Mouse (Mus musculus) megakaryocyte-erythroid progenitor cell, adult 5 weeks (primary cell): ENCODE data around the gene Zfp612. TPM values are rescaled to one million over a fixed set of nuclear protein-coding genes. Genes with fewer than 3 reads are reported as not detected.

Experiments used
- polyA plus RNA-seq: library from polyadenylated mRNA; stranded (reverse); fragments of >175 nt; gene quantifications from 2 replicates; pipeline ENCODE4 v1.2.3, GENCODE M21; 2012

The Zfp612 gene
- not detected in 2 replicates for polyA plus RNA-seq

DNA sequence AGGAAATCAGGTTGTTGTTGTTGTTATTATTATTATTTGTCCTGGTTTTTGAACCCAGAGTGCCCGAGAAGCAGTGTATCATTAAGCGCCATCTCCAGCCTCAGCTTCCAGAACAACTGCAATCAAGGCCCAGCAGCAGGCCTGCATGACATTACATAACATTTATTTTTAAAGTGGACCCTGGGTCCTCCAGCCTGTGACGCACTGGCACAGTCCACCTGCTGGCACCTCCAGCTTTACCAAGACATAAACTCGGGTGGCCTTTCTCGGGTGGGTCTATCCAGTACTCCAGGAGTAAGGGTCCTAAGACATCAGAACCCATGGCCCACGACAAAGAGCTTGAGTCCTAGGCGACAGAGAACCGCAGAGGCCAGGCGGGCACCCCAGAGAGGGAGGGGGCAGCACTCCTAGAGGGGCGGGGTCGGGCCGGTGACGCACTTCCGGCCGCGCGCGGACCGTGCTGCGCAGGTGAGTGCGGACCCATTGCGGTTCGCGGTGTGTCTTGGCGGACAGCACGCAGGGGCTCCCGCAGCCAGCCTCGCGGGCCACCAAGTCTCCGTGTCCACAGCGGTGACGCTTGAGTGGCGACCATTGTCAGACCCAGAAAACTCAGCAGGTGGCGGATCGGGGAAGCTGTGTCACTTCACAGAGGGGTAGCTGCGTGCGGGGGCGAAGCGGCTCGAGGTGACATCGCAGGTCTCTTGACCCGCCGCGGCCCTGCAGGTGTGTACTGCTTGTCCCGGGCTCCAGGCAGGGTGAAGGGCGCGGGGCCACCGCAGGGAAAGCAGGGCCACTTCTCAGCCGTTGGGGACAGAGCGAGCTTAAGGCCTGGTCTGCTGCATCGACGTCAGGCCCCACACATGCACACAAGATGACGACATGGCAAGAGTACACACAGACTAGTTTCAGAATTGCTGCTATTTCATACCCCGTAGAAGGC lies at the start of gene Zfp612:
Zfp612 (plus strand) TSS at position 465 of the 940 bp plus-strand sequence.

DNA sequence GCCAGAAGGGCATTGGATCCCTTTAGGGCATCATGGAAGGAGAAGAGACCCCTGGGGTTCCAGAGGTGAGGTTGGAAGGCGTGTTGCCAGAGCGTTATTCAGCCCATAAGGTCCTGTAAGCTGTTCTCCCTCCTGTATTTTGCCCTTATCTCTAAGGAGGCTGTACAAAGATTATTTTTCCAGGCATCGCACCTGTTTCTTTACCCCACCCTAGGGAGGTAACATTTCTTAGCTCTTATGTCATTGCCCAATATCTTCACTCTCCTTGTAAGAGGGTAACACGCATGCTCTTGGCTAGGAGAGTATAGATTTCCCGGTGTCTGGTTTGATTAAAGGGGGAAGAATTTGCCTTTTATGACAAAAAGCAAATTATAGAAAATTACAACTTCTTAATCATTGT lies 39.9 kb upstream of the Zfp612 start, which contains the start of gene Chst4:
Chst4 (minus strand) TSS at position 82 of the 400 bp plus-strand sequence.

DNA sequence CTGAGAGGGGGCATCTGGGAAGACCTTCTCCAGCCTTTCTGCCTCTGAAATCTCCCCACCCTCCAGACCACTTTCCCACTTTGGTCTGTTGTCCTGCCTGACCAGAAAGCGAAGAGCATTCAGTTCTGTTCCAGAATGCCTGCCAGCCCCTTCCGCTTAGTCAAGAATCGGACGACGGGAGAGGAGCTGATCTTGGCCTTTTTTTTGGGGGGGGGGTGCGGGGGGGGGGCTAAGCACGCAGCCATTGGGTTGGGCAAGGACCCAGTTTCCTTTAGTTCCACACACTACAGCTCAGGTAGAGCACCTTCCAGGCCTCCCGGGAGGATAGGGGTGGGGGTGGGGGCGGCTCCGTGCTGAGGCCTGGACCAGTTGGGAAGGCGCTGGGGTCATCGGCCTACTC lies 21.4 kb downstream of the Zfp612 start, which contains the start of gene Gm21964:
Gm21964 (plus strand) TSS at position 301 of the 400 bp plus-strand sequence.

DNA sequence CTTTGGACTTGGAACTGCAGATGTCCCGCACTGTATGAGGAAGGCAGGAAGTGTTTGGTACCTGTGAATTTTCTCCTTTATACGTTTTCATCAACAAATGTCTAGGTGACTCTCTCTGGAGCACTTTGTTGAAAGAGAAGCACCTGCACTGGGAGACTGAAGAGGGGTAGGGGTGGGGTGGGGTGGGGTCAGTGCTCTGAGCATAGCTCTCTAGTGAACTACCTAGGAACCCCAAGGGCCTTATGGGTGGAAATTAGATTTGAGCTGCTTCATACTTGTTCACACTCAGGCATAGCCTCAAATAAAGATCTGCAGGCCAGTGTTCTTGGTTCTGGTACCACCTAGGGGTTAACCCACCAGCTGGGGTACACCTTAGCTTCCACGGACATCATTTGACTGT lies 23.1 kb downstream of the Zfp612 start, which contains the start of gene Gm17720:
Gm17720 (minus strand) TSS at position 101 of the 400 bp plus-strand sequence.

Other genes starting within 250 kb of the Zfp612 start
- gene Phlpp2, start 211.2 kb upstream of the Zfp612 start, polyA plus RNA-seq: 3.8 and 4.2 TPM in 2 replicates
- gene Marveld3, start 117.5 kb upstream of the Zfp612 start, polyA plus RNA-seq: 0.06 TPM in 1 of 2 replicates, not detected in the other
- gene Tat, start 89.3 kb upstream of the Zfp612 start, polyA plus RNA-seq: not detected in 2 replicates
- gene Chst4, start 40.0 kb upstream of the Zfp612 start, polyA plus RNA-seq: not detected in 2 replicates
- not detected in 2 replicates for gene Gm21964, start 21.5 kb downstream of the Zfp612 start, polyA plus RNA-seq
- gene Gm17720, start 23.0 kb downstream of the Zfp612 start, polyA plus RNA-seq: not detected in 2 replicates
- gene Calb2, start 88.5 kb downstream of the Zfp612 start, polyA plus RNA-seq: not detected in 2 replicates
- gene Cmtr2, start 135.9 kb downstream of the Zfp612 start, polyA plus RNA-seq: 0.82 and 1.1 TPM in 2 replicates
- 0.01 TPM in 1 of 2 replicates, not detected in the other for gene Hydin, start 187.2 kb downstream of the Zfp612 start, polyA plus RNA-seq